Mouse (Mus musculus) C2C12 (cell line): ENCODE measurements around the gene Cdh18.

ENCODE experiments used
- CTCF ChIP-seq: IDR thresholded peaks from one replicate; pipeline ENCODE4 v1.5.1; 2011; ENCODE audit not compliant: control insufficient read depth, insufficient read depth, insufficient read length
- FOSL1 ChIP-seq: IDR thresholded peaks from one replicate; pipeline ENCODE4 v1.8.0; 2011; ENCODE audit warnings: mild to moderate bottlenecking, low read length; ENCODE audit not compliant: poor library complexity, insufficient read depth, severe bottlenecking
- MAX ChIP-seq: IDR thresholded peaks from one replicate; pipeline ENCODE4 v1.6.1; 2011; ENCODE audit warnings: mild to moderate bottlenecking, control low read depth

GRCm38 (mm10) chr15:22789696-22790095 is 240.9 kb downstream of the Cdh18 start:
- TF ChIP-seq FOSL1: no peak
- no peak for TF ChIP-seq CTCF
- TF ChIP-seq MAX: no peak
